Mouse (Mus musculus) liver, embryonic 13.5 days (tissue): ENCODE results near the gene Pnma5. TPM values are rescaled to one million over a fixed set of nuclear protein-coding genes. Genes with fewer than 3 reads are reported as not detected.

Source experiments
- ATAC-seq: fragments of 200-750 bp; cut with Nextera tagmentation; 2 replicates; pipeline ENCODE4 v1.8.0; 2017; ENCODE audit warnings: low read depth, mild to moderate bottlenecking, moderate number of reproducible peaks, moderate library complexity
- DNase-seq: peaks from one replicate; pipeline ENCODE4 v3.0.0; 2022
- H3K27ac ChIP-seq: fragments of 300-500 bp; sonication (generic); 2 replicates; pipeline ENCODE4 v1.5.1; 2015; ENCODE audit warnings: moderate library complexity, mild to moderate bottlenecking, inconsistent platforms
- H3K27me3 ChIP-seq: fragments of 300-500 bp; sonication (generic); 2 replicates; pipeline ENCODE4 v1.6.1; 2015; ENCODE audit warnings: mild to moderate bottlenecking, inconsistent platforms
- H3K36me3 ChIP-seq: fragments of 300-500 bp; sonication (generic); 2 replicates; pipeline ENCODE4 v1.6.1; 2015; ENCODE audit warnings: mild to moderate bottlenecking, inconsistent platforms
- H3K4me1 ChIP-seq: fragments of 300-500 bp; sonication (generic); replicated peaks from 2 replicates; pipeline ENCODE4 v1.6.1; 2015; ENCODE audit warnings: inconsistent platforms
- H3K4me2 ChIP-seq: fragments of 300-500 bp; sonication (generic); 2 replicates; pipeline ENCODE4 v1.6.1; 2015; ENCODE audit warnings: inconsistent platforms, mild to moderate bottlenecking, moderate library complexity
- H3K4me3 ChIP-seq: fragments of 300-500 bp; sonication (generic); replicated peaks from 2 replicates; pipeline ENCODE4 v1.5.1; 2015; ENCODE audit warnings: mild to moderate bottlenecking, inconsistent platforms
- H3K9ac ChIP-seq: fragments of 300-500 bp; sonication (generic); 2 replicates; pipeline ENCODE4 v1.6.1; 2015; ENCODE audit warnings: mild to moderate bottlenecking, inconsistent platforms
- H3K9me3 ChIP-seq: fragments of 300-500 bp; sonication (generic); replicated peaks from 2 replicates; pipeline ENCODE4 v1.6.1; 2016; ENCODE audit warnings: inconsistent platforms
- WGBS: fragments of 180-500 bp; shearing (Covaris S2); methylation state at CpG from one replicate; pipeline ENCODE4 v1.1.7; 2015; ENCODE audit not compliant: insufficient replicate concordance; 5-methylcytosine and 5-hydroxymethylcytosine counted together
- polyA plus RNA-seq: library from polyadenylated mRNA; unstranded; fragments of >200 nt; fragmentation: Nextera tagmentation; extraction: Ambion mirVana; gene quantifications from 2 replicates; pipeline ENCODE4 v1.2.1, GENCODE M21; 2015

The Pnma5 gene
- polyA plus RNA-seq, 1 experiment from 2014 or later, result not detected

GRCm38 (mm10) chrX:73012846-73013245 is 24.1 kb downstream of the Pnma5 start:
- Histone ChIP-seq H3K9me3 (no peaks in the 10 kb centered on the region), H3K4me2 (no peak overlapping the region), H3K36me3 (no peaks in the 10 kb centered on the region), H3K27ac (no peak overlapping the region), H3K27me3 (no peaks in the 10 kb centered on the region), H3K4me1 (no peaks in the 10 kb centered on the region; the same call in none of the 2 replicates), H3K9ac (no peak overlapping the region), H3K4me3 (no peak overlapping the region)
- DNase-seq (no peak), ATAC-seq (no peak)
- 44% methylated on average over 4 of the region's 4 CpGs for WGBS

GRCm38 (mm10) chrX:73007597-73008479 is 29.1 kb downstream of the Pnma5 start:
- peak overlapping the region; percentile 48 for H3K4me3 ChIP-seq
- 16% methylated on average over 26 of the region's 27 CpGs for WGBS
- H3K36me3 ChIP-seq, result no peaks in the 10 kb centered on the region
- peaks cover 44% of the 10 kb centered on the region for H3K4me1 ChIP-seq
- DNase-seq (peak; percentile 81), ATAC-seq (peak; percentile 95)
- peak overlapping the region; percentile 64 for H3K4me2 ChIP-seq
- H3K27me3 ChIP-seq, result no peaks in the 10 kb centered on the region; the same call in 1 of the 2 replicates
- no peaks in the 10 kb centered on the region for H3K9me3 ChIP-seq
- H3K27ac ChIP-seq, result peak overlapping the region; percentile 64
- peak overlapping the region; percentile 49 for H3K9ac ChIP-seq

GRCm38 (mm10) chrX:73005678-73006077 is 31.2 kb downstream of the Pnma5 start:
- ATAC-seq, result peak; percentile 47
- Histone ChIP-seq H3K4me2 (peak overlapping the region; percentile 41), H3K9ac (no peak overlapping the region), H3K9me3 (no peaks in the 10 kb centered on the region), H3K27ac (peak overlapping the region; percentile 70), H3K27me3 (no peaks in the 10 kb centered on the region; the same call in 1 of the 2 replicates), H3K4me1 (peaks cover 48% of the 10 kb centered on the region), H3K4me3 (no peak overlapping the region), H3K36me3 (no peaks in the 10 kb centered on the region)
- WGBS, result 19% methylated on average over 4 of the region's 4 CpGs
- DNase-seq, result peak; percentile 42

GRCm38 (mm10) chrX:73003110-73003509 is 33.8 kb downstream of the Pnma5 start:
- no peak overlapping the region for H3K9ac ChIP-seq

GRCm38 (mm10) chrX:72995542-72995941 is 41.4 kb downstream of the Pnma5 start:
- H3K36me3 ChIP-seq, result no peaks in the 10 kb centered on the region
- ATAC-seq (no peak), DNase-seq (no peak)
- peaks cover 20% of the 10 kb centered on the region; the same call in 1 of the 2 replicates for H3K27me3 ChIP-seq
- WGBS, result 62% methylated on average over 3 of the region's 3 CpGs
- no peak overlapping the region for H3K9ac ChIP-seq
- no peaks in the 10 kb centered on the region for H3K9me3 ChIP-seq
- no peak overlapping the region for H3K4me3 ChIP-seq
- no peaks in the 10 kb centered on the region for H3K4me1 ChIP-seq
- no peak overlapping the region for H3K27ac ChIP-seq
- H3K4me2 ChIP-seq, result no peak overlapping the region

More at GRCm38 (mm10) chrX:73003110-73003509, 33.8 kb downstream of the Pnma5 start:
- Histone ChIP-seq H3K9me3 (no peaks in the 10 kb centered on the region), H3K27ac (no peak overlapping the region; the same call in 1 of the 2 replicates), H3K27me3 (peaks cover 12% of the 10 kb centered on the region), H3K4me1 (peaks cover 48% of the 10 kb centered on the region), H3K36me3 (no peaks in the 10 kb centered on the region), H3K4me2 (peak overlapping the region; percentile 37), H3K4me3 (peak overlapping the region; percentile 13; the same call in 1 of the 2 replicates)
- 43% methylated on average over 5 of the region's 5 CpGs for WGBS
- DNase-seq, result no peak
- peak; percentile 67 for ATAC-seq

GRCm38 (mm10) chrX:72992291-72992919 is 44.5 kb downstream of the Pnma5 start:
- DNase-seq (no peak), ATAC-seq (no peak)
- H3K4me2 ChIP-seq, result no peak overlapping the region
- H3K27ac ChIP-seq, result no peak overlapping the region
- H3K36me3 ChIP-seq, result no peaks in the 10 kb centered on the region
- H3K9ac ChIP-seq, result no peak overlapping the region
- no peak overlapping the region for H3K4me3 ChIP-seq
- WGBS, result 45% methylated on average over 5 of the region's 5 CpGs
- H3K9me3 ChIP-seq, result no peaks in the 10 kb centered on the region
- no peaks in the 10 kb centered on the region for H3K4me1 ChIP-seq
- H3K27me3 ChIP-seq, result peaks cover 29% of the 10 kb centered on the region

- 66% methylated on average over 3 of the region's 3 CpGs for WGBS
- peaks cover 34% of the 10 kb centered on the region for H3K27me3 ChIP-seq
- no peak for ATAC-seq
Observed at GRCm38 (mm10) chrX:72990581-72990980, 46.3 kb downstream of the Pnma5 start.

GRCm38 (mm10) chrX:72988431-72988830 is 48.5 kb downstream of the Pnma5 start:
- Histone ChIP-seq H3K4me1 (peaks cover 6% of the 10 kb centered on the region), H3K9ac (no peak overlapping the region), H3K36me3 (no peaks in the 10 kb centered on the region), H3K27me3 (peaks cover 36% of the 10 kb centered on the region), H3K27ac (no peak overlapping the region), H3K9me3 (no peaks in the 10 kb centered on the region), H3K4me2 (no peak overlapping the region), H3K4me3 (no peak overlapping the region)
- DNase-seq, result no peak
- 59% methylated on average over 3 of the region's 3 CpGs for WGBS
- ATAC-seq, result no peak

More at GRCm38 (mm10) chrX:72990581-72990980, 46.3 kb downstream of the Pnma5 start:
- no peak overlapping the region for H3K27ac ChIP-seq
- H3K9ac ChIP-seq, result no peak overlapping the region
- no peaks in the 10 kb centered on the region for H3K36me3 ChIP-seq
- H3K4me1 ChIP-seq, result peaks cover 5% of the 10 kb centered on the region; the same call in 1 of the 2 replicates
- DNase-seq, result no peak
- H3K4me2 ChIP-seq, result no peak overlapping the region
- H3K4me3 ChIP-seq, result no peak overlapping the region
- no peaks in the 10 kb centered on the region for H3K9me3 ChIP-seq

- Histone ChIP-seq H3K9me3 (no peaks in the 10 kb centered on the region), H3K27ac (no peak overlapping the region), H3K4me1 (peaks cover 6% of the 10 kb centered on the region), H3K4me2 (peak overlapping the region; percentile 65), H3K36me3 (no peaks in the 10 kb centered on the region), H3K4me3 (peak overlapping the region; percentile 45), H3K27me3 (peaks cover 37% of the 10 kb centered on the region), H3K9ac (no peak overlapping the region)
- 18% methylated on average over 14 of the region's 14 CpGs for WGBS
- ATAC-seq (no peak), DNase-seq (no peak)
Observed at GRCm38 (mm10) chrX:72987520-72987905, 49.4 kb downstream of the Pnma5 start.

GRCm38 (mm10) chrX:72986841-72987519 is 49.9 kb downstream of the Pnma5 start, which contains the start of gene Zfp185:
Gene Zfp185 (plus strand): TSS chrX:72987339.
- WGBS, result 13% methylated on average over 42 of the region's 45 CpGs
- H3K36me3 ChIP-seq, result no peaks in the 10 kb centered on the region
- H3K27ac ChIP-seq, result no peak within 1 kb of the TSS
- H3K27me3 ChIP-seq, result peaks cover 34% of the 10 kb centered on the region
- no peak within 1 kb of the TSS for H3K9ac ChIP-seq
- peak within 1 kb of the TSS; percentile 65 for H3K4me2 ChIP-seq
- peaks cover 6% of the 10 kb centered on the region for H3K4me1 ChIP-seq
- H3K9me3 ChIP-seq, result no peaks in the 10 kb centered on the region
- ATAC-seq (peak; percentile 63), DNase-seq (peak; percentile 15)
- H3K4me3 ChIP-seq, result peak within 1 kb of the TSS; percentile 45

GRCm38 (mm10) chrX:72985607-72986006 is 51.3 kb downstream of the Pnma5 start:
- ATAC-seq (peak; percentile 63; the same call in 1 of the 2 replicates), DNase-seq (no peak)
- no peak overlapping the region for H3K9ac ChIP-seq
- H3K36me3 ChIP-seq, result no peaks in the 10 kb centered on the region
- WGBS, result 27% methylated on average over 2 of the region's 2 CpGs
- no peak overlapping the region for H3K27ac ChIP-seq
- peaks cover 6% of the 10 kb centered on the region for H3K4me1 ChIP-seq
- peaks cover 33% of the 10 kb centered on the region for H3K27me3 ChIP-seq
- no peaks in the 10 kb centered on the region for H3K9me3 ChIP-seq
- no peak overlapping the region for H3K4me2 ChIP-seq
- H3K4me3 ChIP-seq, result no peak overlapping the region
